Mouse (Mus musculus): Measurements from ENCODE around the gene Lss. TPM values are rescaled to one million over a fixed set of nuclear protein-coding genes. Genes with fewer than 3 reads are reported as not detected.
A peak's percentile ranks its signal among the peaks of the same experiment; 100 is the strongest.

Gene Lss
- 1 to 10 TPM; 4.4 to 8.1 (median 7.2) TPM for total RNA-seq (2022)

- peak; percentile 88 to 95 for DNase-seq (ENCODE audit: low spot score in 2 of 2)
Observed at GRCm38 (mm10) chr10:76531375-76531774, at the start of gene Lss. TSS of gene Lss (plus strand) at chr10:76531588.

- DNase-seq (ENCODE audit: low spot score in 2 of 2) = no peak
Observed at GRCm38 (mm10) chr10:76486302-76486701, 45.1 kb upstream of the Lss start.

- no peak for DNase-seq (ENCODE audit: low spot score in 2 of 2)
Observed at GRCm38 (mm10) chr10:76488265-76488664, 43.1 kb upstream of the Lss start.

GRCm38 (mm10) chr10:76489205-76489604 lies 42.2 kb upstream of the Lss start:
- DNase-seq (ENCODE audit: low spot score in 2 of 2) = no peak

- DNase-seq (ENCODE audit: low spot score in 2 of 2) = no peak
Observed at GRCm38 (mm10) chr10:76493527-76493926, 37.9 kb upstream of the Lss start.

GRCm38 (mm10) chr10:76495501-76495900 lies 35.9 kb upstream of the Lss start:
- DNase-seq (ENCODE audit: low spot score in 2 of 2) = no peak

- DNase-seq (ENCODE audit: low spot score in 2 of 2) = no peak
Observed at GRCm38 (mm10) chr10:76496366-76496765, 35.0 kb upstream of the Lss start.

GRCm38 (mm10) chr10:76497522-76497921 lies 33.9 kb upstream of the Lss start:
- DNase-seq (ENCODE audit: low spot score in 2 of 2) = no peak

- DNase-seq (ENCODE audit: low spot score in 2 of 2) = no peak
Observed at GRCm38 (mm10) chr10:76504271-76504943, 27.0 kb upstream of the Lss start.

GRCm38 (mm10) chr10:76505865-76506264 lies 25.5 kb upstream of the Lss start:
- DNase-seq (ENCODE audit: low spot score in 2 of 2) = no peak

GRCm38 (mm10) chr10:76512965-76513583 lies 18.3 kb upstream of the Lss start:
- peak; percentile 58 to 59 for DNase-seq (ENCODE audit: low spot score in 2 of 2)

- DNase-seq (ENCODE audit: low spot score in 2 of 2) = no peak
Observed at GRCm38 (mm10) chr10:76530922-76531321, 466 bp upstream of the Lss start.

GRCm38 (mm10) chr10:76531828-76532227 lies 440 bp downstream of the Lss start:
- DNase-seq (ENCODE audit: low spot score in 2 of 2) = no peak

- DNase-seq (ENCODE audit: low spot score in 2 of 2) = no peak
Observed at GRCm38 (mm10) chr10:76535526-76535925, 4.1 kb downstream of the Lss start.

GRCm38 (mm10) chr10:76537619-76538018 lies 6.2 kb downstream of the Lss start:
- no peak for DNase-seq (ENCODE audit: low spot score in 2 of 2)

- DNase-seq (ENCODE audit: low spot score in 2 of 2) = no peak
Observed at GRCm38 (mm10) chr10:76541336-76542085, 10.1 kb downstream of the Lss start.

GRCm38 (mm10) chr10:76542636-76543375 lies 11.4 kb downstream of the Lss start:
- DNase-seq (ENCODE audit: low spot score in 2 of 2) = no peak

GRCm38 (mm10) chr10:76546566-76546965 lies 15.2 kb downstream of the Lss start:
- DNase-seq (ENCODE audit: low spot score in 2 of 2) = no peak

GRCm38 (mm10) chr10:76548218-76548617 lies 16.8 kb downstream of the Lss start:
- DNase-seq (ENCODE audit: low spot score in 2 of 2) = no peak

- DNase-seq (ENCODE audit: low spot score in 2 of 2) = no peak
Observed at GRCm38 (mm10) chr10:76550458-76550857, 19.1 kb downstream of the Lss start.

- no peak for DNase-seq (ENCODE audit: low spot score in 2 of 2)
Observed at GRCm38 (mm10) chr10:76551556-76551955, 20.2 kb downstream of the Lss start.

GRCm38 (mm10) chr10:76554061-76554460 lies 22.7 kb downstream of the Lss start:
- no peak for DNase-seq (ENCODE audit: low spot score in 2 of 2)

All from gastrocnemius, adult 8-10 months (tissue).